Mouse (Mus musculus) ovary, adult 18-20 months (tissue): ENCODE results near the gene Gm44511.
"Not testable (repeated sequence)": the region's sequence is repeated elsewhere in the genome, so short reads cannot be mapped to it uniquely, and the experiment has no call there.

Experiments
- DNase-seq: peaks from one replicate; pipeline ENCODE4 v3.0.0; 2022; ENCODE audit warnings: low spot score, mixed read lengths

The Gm44511 gene

GRCm38 (mm10) chr6:128760416-128761143 lies 65.5 kb downstream of the Gm44511 start:
- DNase-seq: peak; percentile 75

GRCm38 (mm10) chr6:128760016-128760415 lies 66.1 kb downstream of the Gm44511 start:
- peak; percentile 75 for DNase-seq

GRCm38 (mm10) chr6:128759221-128759950 lies 66.7 kb downstream of the Gm44511 start:
- DNase-seq: no peak

GRCm38 (mm10) chr6:128755402-128755763 lies 70.7 kb downstream of the Gm44511 start:
- DNase-seq: not testable (repeated sequence)

GRCm38 (mm10) chr6:128754748-128755401 lies 71.2 kb downstream of the Gm44511 start:
- DNase-seq: not testable (repeated sequence)

GRCm38 (mm10) chr6:128754265-128754664 lies 71.8 kb downstream of the Gm44511 start:
- DNase-seq: not testable (repeated sequence)

GRCm38 (mm10) chr6:128753610-128754224 lies 72.4 kb downstream of the Gm44511 start:
- peak; percentile 73 for DNase-seq

GRCm38 (mm10) chr6:128747006-128747405 lies 79.1 kb downstream of the Gm44511 start:
- DNase-seq: not testable (repeated sequence)

GRCm38 (mm10) chr6:128737445-128737844 lies 88.7 kb downstream of the Gm44511 start:
- DNase-seq: no peak

GRCm38 (mm10) chr6:128736100-128736499 lies 90.0 kb downstream of the Gm44511 start:
- no peak for DNase-seq

GRCm38 (mm10) chr6:128734896-128735295 lies 91.2 kb downstream of the Gm44511 start:
- DNase-seq: no peak

- DNase-seq: no peak
Measured at GRCm38 (mm10) chr6:128733908-128734679, 92.0 kb downstream of the Gm44511 start.

GRCm38 (mm10) chr6:128732032-128732431 lies 94.1 kb downstream of the Gm44511 start:
- DNase-seq: no peak
